Mouse (Mus musculus) layer of hippocampus, adult 11-12 months (tissue): ENCODE results near the gene Pnma1.
A peak's percentile ranks its signal among the peaks of the same experiment; 100 is the strongest.

Source experiments
- DNase-seq: peaks from one replicate; pipeline ENCODE4 v3.0.0; 2022; ENCODE audit warnings: low spot score

Pnma1 gene

DNA sequence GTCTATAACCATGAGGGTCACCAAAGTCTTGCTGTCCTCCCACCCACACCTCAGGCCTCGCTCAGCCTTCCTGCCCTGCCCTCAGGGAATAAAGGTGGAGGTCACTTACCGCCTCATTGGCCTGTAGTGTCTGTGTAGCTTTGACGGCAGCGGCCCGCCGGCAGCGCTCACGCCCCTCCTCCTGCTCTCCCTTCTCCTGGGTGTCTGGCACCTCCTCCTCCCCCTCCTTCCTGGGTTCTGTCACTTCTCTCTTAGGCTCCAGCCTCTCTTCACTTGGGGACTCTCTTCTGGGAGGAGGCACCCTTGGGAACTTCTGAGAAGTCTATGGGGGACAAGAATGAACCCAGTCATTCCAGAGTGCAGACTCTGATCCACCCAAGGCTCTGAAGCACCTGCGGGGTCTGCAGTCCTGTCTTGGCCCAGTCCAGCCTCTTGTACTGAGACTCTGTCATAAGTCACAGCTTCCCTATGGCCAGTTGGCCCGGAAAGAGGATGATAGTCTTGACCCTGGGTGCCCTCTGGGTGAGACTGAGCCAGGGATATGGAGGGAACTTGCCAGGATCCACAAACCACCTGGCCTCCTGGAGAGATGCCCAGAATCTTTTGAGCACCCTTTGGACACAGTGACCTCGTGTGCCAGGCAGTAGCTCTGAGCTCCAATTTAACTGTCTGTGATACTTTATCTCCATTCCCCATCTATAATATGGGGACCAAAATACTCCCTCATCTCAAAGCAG lies 6.7 kb upstream of the Pnma1 start:
- no peak for DNase-seq

DNA sequence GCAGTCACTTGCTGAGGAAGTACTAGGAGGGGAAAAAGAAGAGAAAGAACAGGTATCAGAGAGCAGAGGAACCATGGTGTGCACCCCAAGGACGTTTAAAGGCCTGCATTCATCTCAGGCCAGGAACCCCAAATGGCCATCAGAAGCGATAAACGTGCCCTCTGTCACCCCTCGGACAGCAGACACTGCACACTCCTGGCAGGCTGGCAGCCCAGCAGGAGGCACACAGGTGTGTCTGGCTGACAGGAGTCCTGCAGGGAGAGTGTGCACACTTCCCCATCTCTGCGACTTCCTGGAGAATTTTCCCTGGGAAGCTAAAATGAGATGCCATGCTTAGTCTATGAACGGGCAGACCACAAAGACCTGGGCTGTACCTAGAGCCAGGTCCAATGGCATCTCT lies 5.1 kb upstream of the Pnma1 start:
- no peak for DNase-seq

DNA sequence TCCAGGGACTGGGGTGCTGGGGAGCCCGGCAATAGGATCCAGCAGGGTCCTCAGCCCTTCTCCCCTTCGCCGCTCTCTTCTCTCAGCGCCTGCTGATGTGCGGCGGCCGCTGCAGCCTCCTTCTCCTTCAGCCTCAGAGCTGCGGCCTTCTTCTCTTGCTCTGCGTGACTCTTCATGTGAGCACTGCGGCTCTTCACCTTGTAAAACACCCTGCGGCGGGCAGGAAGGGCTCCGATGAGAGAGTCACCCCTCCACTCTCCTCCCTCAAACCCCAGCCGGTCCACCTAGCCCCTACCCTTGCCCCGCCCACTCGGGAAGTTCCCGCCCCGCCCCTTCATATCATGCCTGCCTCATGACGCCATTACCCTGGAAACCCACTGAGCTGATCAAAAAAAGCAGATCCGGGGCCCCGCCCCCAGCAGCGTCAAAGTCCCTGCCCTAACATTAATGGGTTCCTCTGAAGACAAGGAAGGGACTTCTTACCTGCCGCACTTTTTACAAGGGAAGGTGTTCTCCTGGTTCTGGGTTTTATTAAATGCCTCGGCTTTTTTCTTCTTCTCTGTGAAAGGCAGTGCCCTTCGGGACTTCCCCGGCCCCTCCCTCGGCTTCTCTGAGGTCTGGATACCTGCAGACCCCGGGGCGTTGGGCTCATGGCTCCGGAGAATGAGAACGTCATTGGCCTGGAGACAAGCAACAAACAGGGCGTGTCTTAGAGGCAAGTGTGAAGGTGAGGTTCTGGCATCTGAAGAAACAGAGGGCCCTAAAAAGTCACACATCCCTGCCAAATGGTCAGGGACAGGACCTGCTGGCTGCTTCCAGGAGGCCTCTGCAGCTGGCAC lies 4.3 kb upstream of the Pnma1 start:
- no peak for DNase-seq

DNA sequence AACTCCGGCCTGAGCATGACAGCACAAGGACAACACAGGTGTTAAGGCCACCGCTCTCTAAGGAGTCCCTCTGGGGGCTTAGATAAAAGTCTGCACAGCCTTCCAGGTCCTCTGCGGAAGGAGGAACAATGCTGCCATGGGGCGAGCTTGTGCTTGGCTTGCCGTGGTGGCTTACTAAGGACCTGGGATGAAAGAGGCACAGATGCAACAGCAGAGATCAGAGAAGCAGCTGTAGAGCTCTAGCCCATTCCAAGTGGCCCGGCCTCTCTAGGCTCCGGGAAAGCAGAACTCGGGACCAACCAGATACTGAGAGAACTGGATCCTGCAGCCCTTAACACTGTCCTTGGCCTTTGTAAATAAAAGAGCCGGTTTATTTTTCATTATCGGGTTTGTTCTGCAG lies 3.6 kb upstream of the Pnma1 start:
- DNase-seq = no peak

DNA sequence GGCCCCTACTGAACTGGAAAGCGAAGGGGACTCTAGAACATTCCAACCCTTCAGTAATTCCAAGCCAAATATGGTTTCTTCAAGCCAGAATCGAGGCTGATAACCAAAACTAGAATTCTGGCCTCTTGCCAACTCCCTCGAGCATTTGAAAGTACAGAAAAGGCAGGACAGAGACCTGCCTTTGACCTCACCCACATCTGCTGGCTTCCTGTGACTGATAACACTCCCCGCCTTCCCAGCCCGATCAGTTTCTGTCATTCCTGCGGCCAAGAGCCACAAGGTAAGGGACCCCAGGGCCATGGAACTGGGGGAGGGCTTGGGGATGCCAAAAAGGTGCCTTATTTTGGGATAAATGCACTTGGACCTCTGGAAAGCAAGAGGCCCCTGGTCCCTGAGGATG lies 2.7 kb upstream of the Pnma1 start:
- no peak for DNase-seq

DNA sequence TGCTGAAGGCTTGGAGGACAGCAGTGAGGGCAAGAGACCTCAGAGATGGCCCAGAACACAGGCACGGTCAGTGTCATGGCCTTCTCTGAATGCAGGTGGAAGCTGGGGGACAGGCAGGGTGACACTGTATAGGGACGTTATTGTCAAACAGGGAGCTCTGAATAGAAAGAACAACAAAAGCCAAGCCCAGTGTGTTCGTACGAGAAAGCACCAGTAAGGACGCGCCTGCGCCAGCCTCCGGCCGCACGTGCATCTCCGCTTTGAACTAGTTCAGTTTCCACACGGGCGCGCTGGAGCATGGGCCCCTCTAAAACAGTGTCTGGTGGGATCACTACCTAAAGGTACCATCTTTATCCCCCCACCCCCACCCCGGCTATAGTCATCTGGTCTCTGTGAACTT lies 1.7 kb upstream of the Pnma1 start:
- no peak for DNase-seq

DNA sequence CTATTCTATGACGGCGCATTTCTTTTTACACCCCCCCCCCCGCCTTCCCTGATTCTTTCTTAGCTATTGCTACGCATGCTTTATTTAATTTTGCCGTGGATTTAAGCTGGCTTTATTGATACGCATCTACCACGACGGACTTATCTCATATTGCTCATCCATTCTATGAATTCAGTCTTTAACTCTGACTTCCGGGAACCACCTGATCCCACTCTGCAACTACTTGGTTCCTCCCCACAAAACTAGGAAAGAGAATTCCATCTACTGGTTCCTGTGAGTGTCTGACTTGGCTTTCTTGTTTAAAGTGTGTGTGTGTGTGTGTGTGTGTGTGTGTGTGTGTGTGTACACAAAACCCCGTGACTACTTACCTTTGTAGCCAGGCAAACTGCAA lies 328 bp upstream of the Pnma1 start:
- no peak for DNase-seq

DNA sequence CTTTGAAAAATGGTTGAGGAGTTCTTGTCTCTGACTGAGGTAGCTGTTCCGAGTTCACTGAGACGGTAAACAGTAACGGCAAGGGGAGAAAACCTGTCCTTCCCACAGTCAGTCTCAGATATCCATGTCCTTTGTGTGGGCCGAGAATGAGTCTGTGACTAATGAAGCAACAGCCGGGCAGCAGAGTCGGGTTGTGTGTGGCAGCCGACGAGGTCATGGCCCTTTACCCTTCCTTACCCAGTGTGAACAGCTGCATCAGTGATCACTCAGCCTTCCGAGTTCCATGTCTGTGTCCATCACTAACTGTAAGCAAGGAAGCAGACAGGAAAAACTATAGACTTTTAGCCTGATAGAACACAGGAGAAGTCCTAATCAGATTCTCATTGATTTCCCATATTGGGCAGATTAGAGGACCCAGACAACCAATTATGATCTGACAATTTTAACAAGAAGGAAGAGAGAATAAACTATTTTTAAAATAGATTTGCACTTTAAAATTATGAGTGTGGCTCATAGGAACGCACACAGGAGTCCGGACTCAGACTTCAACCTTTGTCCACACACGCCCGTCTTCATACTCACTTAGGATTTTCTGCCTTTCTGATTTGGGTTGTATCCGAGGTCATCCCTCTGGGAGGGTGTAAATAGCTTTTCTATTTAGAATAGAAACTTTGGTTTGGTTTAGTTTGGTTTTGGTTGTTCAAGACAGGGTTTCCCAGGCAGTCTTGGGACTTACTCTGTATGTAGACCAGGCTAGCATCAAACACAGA lies 5.8 kb downstream of the Pnma1 start:
- DNase-seq = no peak

DNA sequence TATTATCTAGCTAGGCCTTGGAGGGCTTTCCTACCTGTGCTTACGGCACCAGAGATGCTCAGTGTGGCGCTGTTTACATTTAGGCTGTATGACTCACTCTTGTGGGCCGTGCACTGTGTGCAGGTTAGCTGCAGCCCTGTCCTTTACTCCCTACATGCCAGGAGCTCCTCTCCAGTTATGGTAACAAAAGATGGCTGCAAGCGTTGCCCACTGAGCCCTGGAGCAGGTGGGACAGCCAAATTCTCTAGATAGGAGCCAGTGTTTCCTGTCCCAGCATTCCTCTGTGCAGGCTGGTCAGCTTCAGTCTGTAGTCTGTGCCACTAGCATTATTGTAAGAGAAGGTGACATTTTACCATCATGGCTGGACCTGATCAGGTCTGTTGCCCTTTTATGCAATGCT lies 7.0 kb downstream of the Pnma1 start:
- DNase-seq = no peak

DNA sequence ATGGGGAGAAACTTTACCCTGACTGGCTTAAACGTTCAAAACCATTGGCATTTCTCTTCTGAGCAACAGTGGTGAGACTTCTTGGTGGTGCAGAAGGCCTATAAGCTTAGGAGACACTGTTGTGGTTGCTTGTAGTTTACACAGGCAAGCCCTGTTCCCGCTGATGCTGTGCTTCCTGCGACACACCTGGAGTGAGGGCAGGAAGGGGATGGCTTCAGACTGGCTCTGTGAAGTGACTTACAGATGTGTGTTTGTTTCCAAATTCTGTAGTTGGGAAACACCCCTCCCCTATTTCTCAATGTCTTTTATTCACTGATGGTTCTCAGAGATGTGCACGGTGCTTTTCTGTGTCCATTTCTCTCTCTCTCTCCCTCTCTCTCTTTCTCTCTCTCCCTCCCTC lies 8.2 kb downstream of the Pnma1 start:
- no peak for DNase-seq

DNA sequence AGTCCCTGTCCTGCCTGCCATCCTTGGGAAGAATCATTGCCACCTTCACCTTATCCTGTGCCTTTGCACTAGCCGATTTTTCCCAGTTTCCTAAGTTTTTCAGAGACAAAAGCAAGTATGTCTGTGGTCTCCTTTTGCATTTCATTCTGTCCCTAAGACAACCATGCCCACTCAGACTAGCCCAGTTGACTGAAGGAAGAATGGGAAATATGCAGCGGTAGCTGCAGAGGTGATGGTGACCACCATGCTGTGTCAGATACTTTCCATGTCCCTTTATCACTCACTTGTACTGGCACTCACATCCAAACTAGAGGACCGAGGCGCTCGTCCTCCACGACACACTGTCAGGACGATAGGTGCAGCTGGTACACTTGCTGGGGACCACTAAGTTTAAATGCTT lies 11.2 kb downstream of the Pnma1 start:
- no peak for DNase-seq

DNA sequence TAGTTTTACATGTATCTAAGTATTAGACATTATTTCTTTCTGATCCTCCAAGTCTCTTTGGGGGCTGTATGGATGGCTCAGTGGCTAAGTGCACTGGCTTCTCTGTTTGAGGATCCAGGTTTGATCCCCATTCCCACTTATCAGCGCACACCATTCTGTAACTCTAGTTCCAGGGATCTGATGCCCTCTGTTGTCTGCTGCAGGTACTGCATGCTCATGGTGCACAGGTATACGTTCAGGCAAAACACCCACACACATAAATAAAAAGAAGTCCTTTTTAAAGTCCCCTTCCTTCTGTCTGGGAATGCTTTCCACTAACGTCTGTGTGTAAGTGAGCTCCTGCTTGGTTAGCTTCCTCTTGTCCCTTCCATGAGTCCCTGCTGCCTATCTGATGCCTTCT lies 16.0 kb downstream of the Pnma1 start:
- DNase-seq = no peak

DNA sequence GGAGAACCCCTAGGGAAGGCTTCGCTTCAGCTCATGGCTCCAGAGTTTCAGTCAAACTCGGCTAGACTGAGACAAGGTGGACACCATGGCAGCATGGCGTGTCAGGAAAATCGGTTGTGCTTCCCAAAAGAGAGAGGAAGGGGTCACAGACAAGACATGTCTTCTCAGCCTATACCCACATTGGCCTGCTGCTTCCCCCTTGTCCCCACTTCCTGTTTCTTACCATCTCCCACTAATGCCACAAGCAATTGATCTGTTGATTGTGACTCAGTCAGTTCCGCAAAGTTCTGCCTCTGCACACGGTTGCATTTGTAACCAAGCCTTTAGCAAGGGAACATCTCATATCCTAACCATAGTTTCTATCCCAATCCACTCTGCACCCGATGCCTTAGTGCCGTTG lies 18.4 kb downstream of the Pnma1 start:
- no peak for DNase-seq

DNA sequence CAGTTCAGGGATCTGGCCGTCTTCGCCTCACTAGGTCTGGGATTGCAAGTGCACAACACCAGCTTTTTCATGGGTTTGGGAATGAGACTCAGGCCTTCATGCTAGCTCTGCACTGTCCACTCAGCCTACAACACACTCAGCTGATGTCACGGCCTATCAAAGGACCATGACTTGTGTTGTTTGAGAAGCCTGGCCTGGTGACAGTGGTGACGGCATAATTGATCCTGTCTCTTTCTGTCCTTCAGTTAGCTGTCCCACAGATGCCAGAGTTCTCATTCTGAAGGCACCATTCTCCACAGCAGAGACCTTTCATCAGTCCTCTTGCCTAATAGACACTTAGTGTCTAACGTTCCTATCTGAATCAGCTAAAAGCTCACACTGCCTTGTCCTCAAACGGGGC lies 19.7 kb downstream of the Pnma1 start:
- DNase-seq = peak; percentile 60

DNA sequence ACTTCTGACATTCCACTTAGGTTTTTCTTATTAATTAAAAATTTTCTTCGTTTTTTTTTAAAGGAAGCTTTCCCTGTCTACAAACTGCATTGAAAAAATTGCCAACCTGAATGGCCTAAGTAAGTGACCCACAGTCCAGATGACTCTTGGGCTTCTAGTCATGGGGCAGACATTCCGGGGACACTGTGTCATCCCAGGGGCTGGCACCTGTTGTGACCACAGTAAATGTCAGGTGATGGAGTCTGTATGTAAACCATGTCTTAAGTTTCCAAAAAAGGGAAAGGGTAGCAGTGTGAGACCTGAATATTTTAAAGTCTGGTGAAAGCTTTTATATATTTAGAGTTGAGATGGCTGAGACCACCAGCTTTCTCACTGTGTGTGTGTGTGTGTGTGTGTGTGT lies 21.4 kb downstream of the Pnma1 start:
- no peak for DNase-seq

DNA sequence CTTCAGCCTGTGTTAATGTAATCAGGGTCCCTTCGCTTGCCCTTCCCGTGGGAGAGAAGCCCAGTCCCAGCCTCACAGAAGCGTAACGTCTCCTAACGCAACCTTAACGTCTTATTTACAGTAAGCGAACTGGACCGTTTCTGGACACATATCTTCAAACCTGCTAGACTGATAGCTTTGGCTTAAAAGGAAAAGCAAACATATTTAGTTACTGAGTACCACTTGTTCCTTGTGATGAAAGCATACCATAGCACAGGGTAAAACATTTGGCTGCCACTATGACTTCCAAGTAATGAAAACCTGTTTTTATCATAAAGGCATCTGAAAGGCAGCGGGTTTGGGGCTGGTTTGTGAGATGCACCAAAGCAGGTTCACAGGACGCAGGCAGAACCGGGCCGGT lies 22.4 kb downstream of the Pnma1 start:
- no peak for DNase-seq

DNA sequence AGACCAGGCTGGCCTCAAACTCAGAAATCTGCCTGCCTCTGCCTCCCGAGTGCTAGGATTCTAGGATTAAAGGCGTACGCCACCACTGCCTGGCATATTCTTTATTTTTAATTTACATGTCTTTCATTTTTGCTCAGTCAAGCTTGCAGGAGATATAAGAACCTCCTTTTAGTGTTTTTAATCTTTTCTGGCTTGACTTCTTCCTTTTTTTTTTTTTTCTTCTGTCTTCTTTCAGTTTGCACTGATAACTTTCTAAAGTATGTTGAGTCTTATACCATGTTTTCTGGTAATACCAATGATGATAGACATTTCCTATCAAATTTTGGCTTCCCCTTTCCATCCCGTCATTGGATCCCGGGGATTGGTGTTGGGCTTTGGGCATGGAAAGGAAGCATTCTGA lies 28.7 kb downstream of the Pnma1 start:
- no peak for DNase-seq

DNA sequence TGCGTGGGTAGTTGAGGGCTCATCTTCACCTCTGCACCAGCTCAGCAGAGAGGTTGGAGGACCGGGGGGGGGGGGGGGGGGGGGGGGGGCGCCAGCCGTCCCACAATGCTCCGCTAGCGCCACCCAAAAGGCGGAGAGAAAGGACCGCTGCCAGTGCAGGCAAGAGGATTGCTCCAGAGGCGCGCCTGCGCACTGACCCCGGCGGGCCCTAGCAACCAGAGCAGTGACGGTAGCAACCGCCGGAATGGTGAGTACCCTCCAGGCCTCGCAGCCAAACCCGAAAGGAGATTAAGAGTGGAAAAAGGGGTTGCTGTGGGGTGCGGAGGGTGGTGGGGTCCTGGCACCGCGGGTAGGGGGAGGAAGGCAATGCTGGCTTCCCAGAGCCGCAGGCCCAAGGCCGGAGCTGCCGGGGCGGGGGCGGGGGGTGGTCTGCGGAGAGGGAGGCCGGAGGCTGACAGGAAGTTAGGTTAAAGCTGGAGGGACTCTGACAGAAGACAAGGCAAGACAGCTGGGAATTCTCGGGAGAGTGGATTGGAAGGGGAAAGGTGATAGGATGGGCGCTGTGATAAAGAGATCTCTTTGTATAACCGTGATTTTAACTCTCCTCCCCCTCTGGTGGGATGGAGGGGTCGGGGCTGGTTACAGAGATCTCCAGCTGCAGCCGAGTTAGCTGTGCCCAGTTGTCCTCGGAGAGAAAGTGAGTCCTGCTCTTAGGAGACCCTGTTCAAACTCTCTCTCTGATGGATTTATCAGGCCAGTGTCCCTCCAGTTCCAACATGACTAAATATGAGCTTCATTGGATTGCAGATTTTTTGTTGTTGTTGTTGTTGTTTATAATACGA lies 33.9 kb downstream of the Pnma1 start, which contains the start of gene Dnal1:
Dnal1 (plus strand) TSS at position 214 of the 842 bp plus-strand sequence.
- DNase-seq = peak; percentile 87

DNA sequence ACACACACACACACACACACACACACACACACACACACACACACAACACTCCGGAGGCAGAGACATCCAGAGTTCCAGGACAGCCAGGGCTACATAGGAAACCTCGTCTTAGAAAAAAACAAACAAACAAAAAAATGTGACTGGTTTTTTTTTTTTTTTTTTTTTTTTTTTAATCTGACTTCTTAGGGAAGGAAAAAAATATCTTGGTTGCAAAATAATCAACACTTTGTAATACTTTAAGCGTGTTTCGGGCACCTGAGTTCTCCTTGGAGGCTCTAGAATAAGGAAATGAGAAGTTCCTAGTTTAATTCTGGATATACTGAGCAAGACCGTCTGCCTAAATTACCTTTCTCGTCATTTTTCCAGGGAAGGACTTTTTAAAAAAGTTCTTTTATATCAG lies 34.6 kb downstream of the Pnma1 start:
- DNase-seq = no peak

DNA sequence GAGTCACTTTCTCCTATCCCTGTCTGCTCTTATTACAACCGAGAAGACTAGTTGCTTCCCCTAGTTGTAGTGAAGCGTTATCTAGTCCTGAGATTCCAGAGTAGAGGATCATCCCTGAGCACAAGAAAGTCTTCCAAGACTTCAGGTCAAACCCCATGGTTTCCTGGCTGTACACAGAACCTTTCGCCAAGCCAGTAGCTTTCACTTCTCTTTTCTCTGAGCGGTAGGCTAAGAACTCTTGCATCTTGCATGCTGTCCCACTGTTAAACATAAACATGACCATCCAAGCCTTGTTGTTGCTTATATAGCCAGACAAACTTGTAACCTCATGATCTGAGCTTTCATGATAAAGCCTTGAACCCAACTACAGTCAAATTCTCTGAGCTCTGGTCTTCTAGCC lies 37.5 kb downstream of the Pnma1 start:
- DNase-seq = no peak

DNA sequence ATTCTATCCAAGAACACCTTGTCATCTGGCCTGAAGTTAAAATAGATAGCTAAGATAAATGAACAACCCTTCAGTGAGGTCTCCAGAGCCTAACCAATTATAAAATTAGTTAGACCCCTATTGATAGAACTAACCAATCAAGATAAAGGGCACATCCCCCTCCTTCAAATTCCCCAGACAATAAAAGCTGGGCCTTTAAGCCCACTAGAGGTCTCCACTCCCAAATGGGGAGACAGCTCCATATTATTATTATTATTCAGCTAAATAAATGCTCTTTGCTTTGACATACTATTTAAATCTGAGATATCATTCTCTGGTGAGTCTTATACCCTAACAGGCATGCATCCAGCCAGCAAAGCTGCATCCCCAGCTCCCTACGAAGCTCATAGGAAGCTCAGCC lies 38.4 kb downstream of the Pnma1 start:
- no peak for DNase-seq

DNA sequence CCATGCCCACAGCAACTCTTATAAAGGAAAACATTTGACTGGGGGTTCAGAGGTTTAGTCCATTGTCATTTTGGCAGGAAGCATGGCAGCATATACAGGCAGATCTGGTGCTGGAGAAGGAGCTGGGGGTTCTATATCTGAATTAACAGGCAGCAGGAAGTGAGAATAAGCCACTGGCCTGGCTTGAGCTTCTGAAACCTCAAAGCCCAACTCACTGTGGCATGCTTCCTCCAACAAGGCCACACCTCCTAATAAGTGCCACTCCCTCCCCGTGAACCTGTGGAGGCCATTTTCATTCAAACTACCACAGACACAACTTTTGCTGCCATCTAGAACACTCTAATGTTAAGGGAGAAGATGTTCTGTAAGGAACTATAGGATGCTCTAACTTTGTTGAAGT lies 40.6 kb downstream of the Pnma1 start:
- DNase-seq = no peak
